Mouse (Mus musculus) CD4-positive, CD25-positive, alpha-beta regulatory T cell, adult 2 months (primary cell): ENCODE results near the gene Tubb4a.

Source experiments
- DNase-seq: peaks from one replicate; pipeline ENCODE4 v3.0.0-alpha.2; 2012; ENCODE audit warnings: low read depth, low spot score

The Tubb4a gene

GRCm38 (mm10) chr17:57102276-57102675, 14.7 kb upstream of the Tubb4a start:
- DNase-seq: no peak

DNA sequence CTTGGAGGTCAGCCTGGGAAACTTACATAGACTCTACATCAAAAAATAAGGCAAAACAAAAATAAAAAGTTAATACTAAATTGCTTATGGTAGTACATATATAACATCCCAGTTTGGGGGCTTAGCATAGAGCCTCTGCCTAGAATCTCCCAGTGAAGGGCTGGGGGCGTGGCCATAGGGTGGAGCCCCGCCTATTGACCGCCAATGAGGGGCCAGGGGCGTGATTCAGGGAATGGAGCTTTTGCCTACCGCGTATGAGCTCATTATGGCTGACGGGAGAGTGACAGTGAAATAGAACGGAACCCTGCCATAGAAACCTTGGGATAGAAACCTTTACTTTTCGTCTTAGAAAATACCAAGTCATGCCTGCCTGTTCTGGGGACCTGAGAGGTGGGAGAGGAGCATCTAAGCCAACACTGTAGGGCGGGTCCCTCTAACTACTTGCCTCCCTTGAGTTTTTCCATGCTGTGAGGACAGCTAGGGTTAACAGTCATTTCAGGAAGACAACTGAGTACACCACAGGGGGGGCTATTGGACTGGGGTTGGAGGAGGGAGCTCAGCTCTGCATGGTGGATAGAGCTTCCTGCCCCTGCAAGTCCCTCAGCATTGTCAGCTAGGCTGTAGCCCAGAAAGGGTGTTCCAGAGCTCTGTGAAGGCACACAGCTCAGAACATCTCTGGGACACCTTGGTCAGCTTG, 12.2 kb upstream of the Tubb4a start:
- no peak for DNase-seq

DNA sequence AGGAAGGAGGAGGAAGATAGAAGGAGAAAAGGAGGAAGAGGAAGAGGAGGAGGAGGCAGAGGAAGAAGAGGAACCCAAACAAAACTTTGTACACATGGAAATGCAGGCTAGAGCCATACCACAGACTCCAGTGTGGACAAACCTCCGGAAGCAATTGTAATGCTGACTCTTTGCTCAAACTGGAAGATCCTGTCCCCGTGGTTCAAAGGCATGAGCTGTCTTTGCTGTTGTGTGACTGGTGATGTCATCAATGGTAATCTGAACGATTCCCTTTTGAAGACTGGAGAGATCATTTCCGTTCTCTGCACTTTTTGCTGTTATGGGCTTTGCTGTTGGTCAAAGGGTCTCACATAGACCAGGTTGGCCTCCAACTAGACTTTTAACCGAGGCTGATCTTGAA, 10.7 kb upstream of the Tubb4a start:
- DNase-seq: no peak

- peak; percentile 91 for DNase-seq
Observed at GRCm38 (mm10) chr17:57096623-57096920, 9.0 kb upstream of the Tubb4a start.

GRCm38 (mm10) chr17:57095855-57096622, 8.5 kb upstream of the Tubb4a start:
- peak; percentile 50 for DNase-seq

GRCm38 (mm10) chr17:57094222-57094621, 6.6 kb upstream of the Tubb4a start:
- DNase-seq: no peak

DNA sequence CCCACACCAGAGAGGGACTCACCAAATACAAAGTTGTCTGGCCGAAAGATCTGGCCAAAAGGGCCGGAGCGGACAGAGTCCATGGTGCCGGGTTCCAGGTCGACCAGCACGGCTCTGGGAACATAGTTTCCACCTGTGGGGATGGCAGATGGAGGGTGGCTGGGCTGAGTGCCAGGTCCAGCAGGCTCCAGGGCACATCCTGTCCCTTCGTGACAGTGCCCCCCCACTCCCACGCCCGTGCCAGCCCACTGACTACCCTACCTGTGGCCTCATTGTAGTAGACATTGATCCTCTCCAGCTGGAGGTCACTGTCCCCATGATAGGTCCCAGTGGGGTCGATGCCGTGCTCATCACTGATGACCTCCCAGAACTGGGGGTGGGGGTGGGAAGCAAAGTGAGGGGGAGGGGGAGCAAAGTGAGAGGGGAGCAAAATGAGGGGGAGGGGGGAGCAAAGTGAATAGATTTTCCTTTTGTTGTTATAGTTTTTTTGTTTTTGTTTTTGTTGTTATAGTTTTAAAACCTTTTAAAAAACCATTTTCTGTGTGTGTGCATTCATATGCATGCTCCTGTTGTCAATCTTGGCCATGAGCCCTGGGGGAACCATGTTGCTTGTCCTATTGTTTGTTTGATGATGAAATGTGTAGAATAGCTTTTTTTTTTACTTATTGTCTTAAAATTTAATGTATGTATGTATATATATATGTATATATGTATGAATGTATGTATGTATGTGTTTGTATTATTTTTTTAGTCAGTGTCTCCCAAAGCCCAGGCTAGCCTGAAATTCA, 1.4 kb downstream of the Tubb4a start:
- no peak for DNase-seq

DNA sequence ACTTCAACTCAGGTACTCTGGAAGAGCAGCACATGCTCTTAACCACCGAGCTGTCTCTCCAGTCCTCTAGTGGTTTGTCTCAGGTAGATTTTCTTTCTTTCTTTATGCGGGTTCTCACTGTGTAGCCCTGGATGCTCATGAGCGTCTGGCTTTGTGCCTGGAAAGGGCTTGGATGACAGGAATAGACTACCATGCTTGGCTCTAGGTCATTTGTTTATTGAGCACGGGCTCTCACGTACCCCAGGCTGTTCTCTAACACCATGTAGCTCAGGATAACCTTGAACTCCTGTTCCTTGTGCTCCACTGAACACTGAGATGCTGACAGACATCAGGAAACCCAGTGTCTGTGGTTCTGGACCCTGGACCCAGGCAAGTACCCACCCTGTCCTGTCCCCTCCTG, 5.1 kb downstream of the Tubb4a start:
- no peak for DNase-seq

DNA sequence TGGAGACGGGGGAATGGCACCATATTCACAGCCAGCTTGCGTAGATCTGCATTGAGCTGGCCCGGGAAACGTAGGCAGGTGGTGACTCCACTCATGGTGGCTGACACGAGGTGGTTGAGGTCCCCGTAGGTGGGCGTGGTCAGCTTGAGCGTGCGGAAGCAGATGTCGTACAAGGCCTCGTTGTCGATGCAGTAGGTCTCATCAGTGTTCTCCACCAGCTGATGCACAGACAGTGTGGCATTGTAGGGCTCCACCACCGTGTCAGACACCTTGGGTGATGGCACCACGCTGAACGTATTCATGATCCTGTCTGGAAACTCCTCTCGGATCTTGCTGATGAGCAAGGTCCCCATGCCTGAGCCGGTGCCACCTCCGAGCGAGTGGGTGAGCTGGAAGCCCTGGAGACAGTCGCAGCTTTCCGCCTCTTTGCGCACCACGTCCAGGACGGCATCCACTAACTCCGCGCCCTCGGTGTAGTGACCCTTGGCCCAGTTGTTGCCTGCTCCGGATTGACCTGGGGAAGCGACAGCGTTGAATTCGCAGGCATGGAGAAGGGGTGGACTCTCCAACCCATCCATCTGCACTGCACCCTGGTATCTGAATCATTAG, 6.2 kb downstream of the Tubb4a start:
- no peak for DNase-seq

- DNase-seq: no peak
Observed at GRCm38 (mm10) chr17:57079919-57080318, 7.7 kb downstream of the Tubb4a start.

- DNase-seq: peak; percentile 86
Observed at GRCm38 (mm10) chr17:57078336-57078735, 9.2 kb downstream of the Tubb4a start, which contains the start of gene Dennd1c. Gene Dennd1c (minus strand): TSS chr17:57078514.

DNA sequence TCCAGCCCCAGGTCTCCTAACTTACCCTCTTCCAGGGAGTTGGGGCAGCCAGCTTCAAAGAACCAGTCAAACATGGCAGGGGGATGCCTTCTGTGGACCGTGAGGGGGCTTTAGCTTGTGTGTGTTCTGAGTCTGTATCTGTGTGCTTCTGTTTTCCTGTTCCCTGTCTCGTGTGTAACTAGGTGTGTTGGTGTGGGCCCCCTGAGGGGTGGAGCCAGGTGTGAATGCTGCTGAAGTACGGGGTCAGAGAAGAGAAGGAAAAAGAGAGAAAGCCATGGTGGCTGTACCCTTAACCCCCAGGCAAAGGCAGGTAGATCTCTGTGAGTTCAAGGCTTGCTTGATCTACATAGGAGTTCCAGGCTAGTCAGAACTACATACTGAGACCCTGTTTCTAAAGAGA, 10.7 kb downstream of the Tubb4a start:
- DNase-seq: no peak

- DNase-seq: peak; percentile 20
Observed at GRCm38 (mm10) chr17:57070699-57071098, 16.9 kb downstream of the Tubb4a start.

DNA sequence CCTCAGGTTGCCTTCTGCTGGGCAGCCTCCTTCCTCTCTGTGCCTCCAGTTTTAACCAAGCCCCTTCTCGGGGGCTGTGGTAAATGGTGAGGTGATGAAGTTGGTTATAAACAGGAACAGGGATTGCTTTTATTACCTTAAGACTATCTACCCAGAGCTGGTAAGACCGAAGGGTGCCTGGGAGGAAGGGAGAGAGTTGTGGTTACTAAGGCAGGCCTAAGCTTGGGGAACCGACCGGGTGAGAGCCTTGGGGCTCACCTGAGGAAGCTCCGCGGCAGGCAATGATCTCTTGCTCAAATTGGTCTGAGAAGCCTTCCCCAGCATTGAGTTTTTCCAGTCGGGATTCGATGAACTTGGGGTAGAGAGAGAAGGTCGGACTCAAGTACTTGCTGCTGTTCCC, 17.3 kb downstream of the Tubb4a start:
- DNase-seq: no peak

GRCm38 (mm10) chr17:57066908-57067307, 20.7 kb downstream of the Tubb4a start:
- no peak for DNase-seq

DNA sequence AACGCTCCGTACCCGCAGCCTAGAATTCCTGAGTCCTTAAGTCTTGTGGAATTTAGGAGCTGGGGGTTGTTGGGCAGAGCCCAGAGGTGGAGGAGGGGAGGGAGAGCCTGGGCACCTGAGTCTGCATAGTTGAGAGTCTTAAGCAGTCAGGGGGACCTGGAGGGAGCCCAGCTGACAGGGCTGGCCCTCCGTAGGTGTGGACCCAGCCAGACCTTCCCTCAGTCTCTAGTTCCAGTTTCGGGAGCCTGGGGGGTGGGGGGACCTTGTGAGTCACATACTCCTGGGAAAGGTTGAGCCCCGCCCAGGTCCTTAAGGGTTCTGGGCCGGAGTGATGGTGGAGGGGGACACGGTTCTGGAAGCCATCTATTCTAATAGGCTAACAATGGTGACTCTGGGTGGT, 24.6 kb downstream of the Tubb4a start:
- DNase-seq: no peak

GRCm38 (mm10) chr17:57062548-57062947, 25.0 kb downstream of the Tubb4a start:
- DNase-seq: peak; percentile 28

- peak; percentile 74 for DNase-seq
Observed at GRCm38 (mm10) chr17:57062011-57062521, 25.5 kb downstream of the Tubb4a start.

DNA sequence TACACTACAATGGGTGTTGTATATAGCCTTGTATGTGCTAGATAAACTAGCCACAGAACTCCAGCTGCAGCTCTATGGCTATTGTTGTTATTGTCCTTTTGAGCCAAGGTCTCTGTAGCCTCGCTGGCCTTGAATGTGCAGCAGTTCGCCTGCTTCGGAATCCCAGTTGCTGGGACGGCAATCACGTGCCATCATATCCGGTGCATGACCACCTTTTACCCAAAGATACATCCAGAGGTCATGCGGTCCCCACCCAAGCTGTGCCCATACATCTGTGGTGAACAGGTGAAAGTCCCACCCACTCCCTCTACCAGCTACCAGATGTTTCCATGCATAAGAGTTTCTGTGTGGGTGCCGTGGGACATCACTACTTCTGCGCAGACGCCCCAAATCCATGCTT, 26.5 kb downstream of the Tubb4a start:
- DNase-seq: peak; percentile 59

GRCm38 (mm10) chr17:57060231-57060801, 27.3 kb downstream of the Tubb4a start:
- peak; percentile 98 for DNase-seq

DNA sequence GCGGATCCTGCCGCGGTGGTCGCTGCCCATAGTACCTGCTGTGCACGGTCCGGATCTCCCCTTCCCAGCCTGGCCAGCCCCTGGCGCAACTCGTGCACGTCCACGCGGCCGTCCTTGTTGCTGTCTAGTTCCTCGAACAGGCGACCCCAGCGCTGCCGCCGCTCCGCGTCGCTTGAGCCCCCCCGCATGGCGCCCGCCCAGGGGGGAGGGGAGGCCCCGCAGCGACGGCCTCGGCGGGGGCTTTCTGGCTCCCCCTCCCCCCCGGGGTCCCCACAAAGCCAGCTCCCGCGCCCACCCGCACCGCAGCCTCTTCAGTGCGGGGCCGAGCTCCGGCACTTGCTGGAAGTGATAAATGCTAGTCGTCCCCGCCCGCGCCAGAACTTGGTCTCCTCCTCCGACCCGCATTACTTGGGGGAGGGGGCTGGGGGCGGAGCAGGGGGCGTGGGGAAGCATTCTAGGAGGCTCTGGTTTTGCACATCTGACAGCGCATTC, 28.1 kb downstream of the Tubb4a start, which contains the start of gene Slc25a23:
TSS of gene Slc25a23 (minus strand) at position 378 of the 492 bp plus-strand sequence.
- DNase-seq: peak; percentile 78
